Mouse (Mus musculus) urinary bladder, postnatal 36 days (tissue): ENCODE results near the gene Igsf3.

Experiments
- DNase-seq, 2 experiments: peaks; one replicate each; pipeline ENCODE4 v3.0.0; 2022; ENCODE audit warnings: low spot score in 2 of 2, mixed read lengths in 1 of 2

The Igsf3 gene

DNA sequence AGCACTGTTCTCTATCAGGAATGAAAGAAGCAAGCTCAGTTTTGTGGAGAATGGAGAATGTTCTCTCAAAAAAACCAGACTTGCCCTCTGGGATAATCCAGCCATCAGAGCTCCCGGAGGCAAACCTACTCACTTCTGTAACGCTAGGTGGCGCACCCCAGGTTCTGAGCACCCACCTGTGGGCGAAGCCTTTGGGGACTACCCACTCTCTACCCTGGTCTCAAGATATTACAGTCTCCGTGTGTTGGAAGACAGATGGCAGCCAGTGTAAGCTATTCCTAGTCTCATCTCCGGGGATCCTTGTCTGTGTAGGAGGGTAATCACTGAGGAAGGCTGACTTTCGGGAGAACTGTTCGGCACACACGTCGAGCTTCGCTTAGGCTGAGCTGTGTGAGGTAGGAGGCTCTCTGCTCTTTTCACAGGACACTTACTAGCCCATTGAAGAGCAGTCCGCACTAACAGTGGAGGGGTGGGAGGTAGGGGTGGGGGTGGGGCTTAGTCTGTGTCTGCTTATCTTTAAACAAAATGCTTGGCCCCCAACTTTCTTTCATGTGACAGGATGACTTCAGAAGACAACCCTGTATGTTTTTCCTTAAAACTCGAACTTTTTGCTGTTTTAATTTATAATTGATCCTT is 4.4 kb upstream of the Igsf3 start:
- peak; percentile 55 to 56 for DNase-seq

DNA sequence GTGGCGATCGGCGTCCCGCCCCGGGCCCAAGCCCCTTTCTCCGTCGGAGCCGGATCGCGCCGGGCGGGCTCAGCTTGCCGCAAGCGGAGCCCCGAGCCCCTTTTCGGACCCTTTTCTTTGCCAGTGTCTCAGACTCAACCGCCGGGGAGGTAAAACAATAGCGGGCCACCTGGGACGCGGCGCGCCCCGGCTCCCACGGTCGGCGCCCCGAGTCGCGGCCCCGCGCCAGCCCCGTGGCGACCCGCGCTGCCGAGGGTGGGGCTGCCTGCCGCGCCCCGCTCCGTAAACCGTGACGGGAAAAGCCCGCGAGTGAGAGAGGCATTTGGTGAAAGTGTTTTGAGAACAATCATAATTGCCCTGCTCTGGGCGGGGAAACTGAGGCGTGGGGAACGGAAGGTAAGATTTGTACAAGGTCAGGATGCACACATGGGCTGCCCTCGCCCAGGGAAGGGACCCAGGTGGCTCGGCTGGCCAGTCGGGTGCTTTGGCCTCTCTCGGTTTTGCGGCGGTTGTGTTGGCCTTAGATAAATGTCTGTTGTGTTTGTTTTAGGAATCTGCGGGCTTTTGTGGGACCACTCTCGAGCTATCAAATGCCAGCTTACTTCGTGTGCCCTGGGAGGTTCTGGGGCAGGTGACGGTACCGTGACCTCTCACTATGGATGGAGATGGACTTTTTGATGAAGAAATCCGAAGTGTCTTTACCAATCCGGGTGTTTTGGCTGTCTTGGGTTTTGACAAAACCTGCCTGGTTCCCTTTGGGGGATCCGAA is 557 bp downstream of the Igsf3 start:
- DNase-seq: no peak

DNA sequence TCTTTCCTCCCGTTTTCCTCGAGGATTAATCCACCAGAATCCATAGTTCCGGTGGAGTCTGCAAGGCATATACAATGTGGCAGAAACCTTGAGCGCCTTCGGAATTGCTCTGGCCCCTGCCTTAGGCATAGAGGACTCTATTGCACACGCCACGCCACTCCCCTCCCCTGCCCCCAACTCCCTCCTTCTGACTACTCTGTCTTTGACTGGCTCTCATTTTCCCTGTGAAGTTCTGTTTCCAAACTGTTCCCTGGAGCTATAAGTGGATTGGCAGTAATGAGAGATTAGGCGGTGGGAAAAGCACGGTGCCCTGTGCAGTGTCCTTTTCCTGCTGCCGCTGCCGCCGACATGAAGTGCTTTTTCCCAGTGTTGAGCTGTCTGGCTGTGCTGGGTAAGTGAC is 1.2 kb downstream of the Igsf3 start:
- no peak for DNase-seq

DNA sequence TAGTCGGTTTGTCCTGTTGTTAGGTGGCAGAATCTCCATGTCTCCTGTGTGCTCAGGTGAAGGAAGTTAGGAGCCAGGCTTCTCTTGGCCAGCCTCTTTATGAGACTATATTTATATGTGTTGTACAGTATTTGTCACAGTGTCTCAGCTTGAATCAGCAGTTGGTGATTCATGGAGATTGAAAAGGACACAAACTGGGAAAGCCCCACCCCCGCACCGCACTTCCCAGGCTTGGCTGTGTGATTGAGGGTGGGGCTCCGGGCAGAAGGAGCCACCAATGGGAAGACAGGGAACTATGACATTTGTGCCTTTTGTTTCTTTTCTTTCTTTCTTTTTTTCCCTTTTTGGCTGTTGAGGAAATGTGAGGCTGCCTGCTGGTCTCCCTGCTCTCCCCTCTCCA is 2.9 kb downstream of the Igsf3 start:
- DNase-seq: peak in 1 of 2 experiments; percentile 57

DNA sequence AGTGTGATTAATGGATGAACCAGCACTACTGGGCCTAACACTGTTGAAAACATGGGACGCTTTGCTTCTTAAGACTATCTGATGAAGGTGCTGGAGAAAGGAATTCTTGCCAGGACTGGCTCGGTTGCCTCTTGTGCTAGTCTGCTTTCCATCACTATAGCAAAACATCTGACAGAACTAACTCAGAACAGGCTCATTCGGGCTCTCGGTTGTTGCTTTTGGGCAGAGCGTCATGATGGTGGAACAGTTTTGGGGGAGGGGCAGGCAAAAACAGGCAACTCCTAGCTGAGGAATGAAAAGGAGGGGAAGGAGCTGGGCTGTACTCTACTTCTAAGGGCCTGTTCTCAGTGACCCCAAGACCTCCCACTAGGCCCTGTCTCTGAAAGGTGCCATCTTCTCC is 4.8 kb downstream of the Igsf3 start:
- no peak for DNase-seq

DNA sequence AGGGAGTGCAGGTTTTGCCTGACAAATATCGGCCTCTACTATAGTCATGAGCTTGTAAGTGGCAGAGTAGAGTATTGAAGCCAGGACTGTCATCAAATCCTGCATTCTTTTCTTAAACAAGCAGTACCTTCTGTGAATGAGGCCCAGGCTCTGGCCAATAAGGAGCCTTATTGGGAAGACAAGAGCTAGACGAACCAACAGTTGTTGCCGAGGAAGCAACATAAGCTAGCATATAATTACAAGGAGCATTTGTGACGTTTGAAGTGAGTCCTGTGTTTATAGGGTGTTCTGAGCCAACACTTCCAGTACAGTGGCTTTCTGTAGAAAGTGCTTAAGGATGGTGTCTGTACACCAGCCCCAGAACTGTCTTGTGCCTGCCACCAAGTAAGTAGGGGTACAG is 5.9 kb downstream of the Igsf3 start:
- DNase-seq: no peak

DNA sequence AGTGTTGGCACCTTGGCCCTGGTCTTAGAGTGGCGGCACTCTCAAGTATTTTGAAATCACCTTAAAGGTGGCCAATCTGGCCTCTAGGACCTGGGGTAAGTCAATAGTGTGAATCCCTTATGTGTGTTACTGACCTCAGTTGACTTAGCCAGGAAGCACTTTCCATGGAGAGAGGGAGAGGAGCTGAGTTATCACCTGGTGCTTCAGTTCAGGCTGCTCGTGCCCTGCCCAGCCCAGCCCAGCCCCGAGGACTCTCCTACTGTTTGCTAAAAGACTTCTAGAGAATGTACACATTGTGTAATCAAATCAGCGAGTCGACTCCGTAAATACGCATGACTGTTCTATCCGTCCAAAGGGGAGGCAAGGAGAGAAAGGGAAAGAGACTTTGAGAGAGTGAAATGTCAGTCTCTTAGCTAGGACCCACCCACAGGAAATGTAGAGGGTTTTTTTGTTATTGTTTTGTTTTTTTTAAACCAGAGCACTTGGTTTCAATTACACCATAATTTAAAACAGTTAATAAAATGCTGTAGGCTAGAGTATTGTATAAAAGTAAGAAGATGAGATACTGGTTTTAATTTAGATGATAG is 9.6 kb downstream of the Igsf3 start:
- DNase-seq: no peak

- DNase-seq: no peak
Measured at GRCm38 (mm10) chr3:101387849-101388248, 11.0 kb downstream of the Igsf3 start.

- no peak for DNase-seq
Measured at GRCm38 (mm10) chr3:101389566-101389965, 12.7 kb downstream of the Igsf3 start.

DNA sequence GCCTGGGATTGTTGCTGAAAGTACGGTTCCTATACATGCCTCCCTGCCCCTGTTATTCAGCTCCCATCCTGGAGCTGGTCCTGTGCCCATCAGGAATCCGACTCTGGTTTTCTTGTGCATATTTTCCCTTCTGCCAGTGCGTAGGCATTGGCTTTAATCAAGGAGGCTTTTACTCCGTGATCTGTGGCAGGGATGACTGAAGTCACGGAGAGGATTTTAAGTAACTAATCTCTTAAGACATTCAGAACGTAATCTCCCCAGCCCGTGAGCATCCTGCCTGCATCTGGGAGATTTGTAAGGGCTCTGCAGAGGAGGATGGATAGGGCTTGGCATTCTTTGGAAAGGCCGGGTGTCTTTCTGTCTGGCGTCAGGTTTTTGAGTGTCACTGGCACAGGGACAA is 13.6 kb downstream of the Igsf3 start:
- no peak for DNase-seq

DNA sequence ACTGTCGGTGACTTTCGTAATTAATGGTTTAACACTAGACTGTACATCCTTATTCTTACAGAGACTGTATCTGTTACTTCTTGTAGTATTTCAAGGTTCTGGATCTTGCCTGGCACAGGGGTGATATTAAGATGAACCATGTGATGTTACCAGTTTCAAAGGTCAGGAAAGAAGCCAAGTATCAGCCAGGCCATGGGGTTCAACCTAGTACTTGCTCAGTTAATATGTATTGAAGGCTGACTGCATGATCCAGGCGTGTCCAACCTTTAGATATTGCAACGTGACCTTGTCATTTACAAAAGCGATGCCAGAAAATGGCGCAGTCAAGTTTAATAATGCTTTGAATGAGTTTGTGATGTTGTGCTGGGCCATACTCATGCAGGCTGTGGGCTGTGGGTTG is 15.1 kb downstream of the Igsf3 start:
- DNase-seq: no peak

DNA sequence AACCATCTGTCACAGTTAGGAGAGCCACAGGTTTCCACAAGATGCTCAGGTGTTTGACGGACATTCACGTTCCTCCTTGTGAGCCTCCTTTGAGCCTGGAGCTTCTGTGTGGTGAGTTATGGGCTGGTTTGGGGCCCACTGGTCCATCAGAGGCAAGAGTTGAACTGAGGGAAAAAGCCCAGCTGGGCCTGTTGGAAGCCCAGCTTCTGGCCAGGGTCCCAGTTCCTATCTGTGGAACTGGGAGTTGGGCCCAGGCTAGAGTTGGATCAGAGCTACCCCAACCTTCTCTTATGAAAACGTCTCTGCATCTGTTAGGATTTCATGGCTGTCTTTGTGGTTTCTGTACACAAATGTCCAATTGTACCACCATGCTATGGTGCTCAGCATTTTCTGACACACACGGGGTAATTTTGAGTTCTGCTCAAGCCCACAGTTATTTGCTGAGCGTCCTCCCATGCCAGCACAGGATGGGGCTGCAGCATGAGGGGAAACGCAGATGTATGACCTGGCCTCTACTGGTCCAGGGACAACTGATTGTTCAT is 16.3 kb downstream of the Igsf3 start:
- DNase-seq: no peak

DNA sequence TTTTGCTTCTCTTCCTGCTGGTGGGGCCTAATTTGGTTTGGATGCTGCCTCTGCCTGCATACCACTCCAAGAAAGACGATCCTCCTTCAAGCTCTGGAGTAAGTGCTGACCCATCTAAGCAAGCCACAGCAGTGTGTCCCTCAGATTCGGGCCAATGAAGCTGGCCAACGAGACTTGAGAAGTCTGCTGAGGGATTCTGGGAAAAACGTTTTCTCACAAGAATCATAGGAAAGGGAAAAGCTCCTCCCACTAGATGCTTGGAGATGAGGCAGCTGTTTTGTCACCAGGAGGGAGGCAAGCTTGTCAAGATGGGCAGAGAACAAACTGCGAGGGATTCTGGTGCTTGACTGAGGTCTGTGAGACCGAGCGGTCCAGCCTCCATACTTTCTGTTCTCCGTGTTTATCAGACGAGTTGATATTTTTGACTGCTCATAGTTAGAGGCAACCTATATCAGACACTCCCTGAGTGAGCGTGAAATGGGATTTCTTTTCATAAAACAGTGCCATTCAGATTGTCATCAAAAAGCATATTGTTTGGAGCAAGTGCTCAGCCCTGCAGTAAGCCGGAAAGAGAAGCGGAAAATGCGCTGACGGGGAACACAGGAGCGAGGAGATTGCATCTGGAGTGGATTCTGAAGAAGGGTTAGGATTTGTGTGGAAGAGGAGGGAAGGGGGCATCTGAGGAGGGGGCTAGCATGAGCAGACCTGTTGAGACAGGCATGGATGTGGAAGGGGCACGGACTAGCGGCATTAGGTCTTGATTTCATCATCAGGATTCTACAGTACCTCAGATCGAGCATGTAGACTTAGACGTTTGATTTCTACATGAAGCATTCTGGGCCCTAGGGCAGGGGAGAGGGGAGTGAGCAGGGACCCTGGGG is 17.0 kb downstream of the Igsf3 start:
- DNase-seq: no peak

DNA sequence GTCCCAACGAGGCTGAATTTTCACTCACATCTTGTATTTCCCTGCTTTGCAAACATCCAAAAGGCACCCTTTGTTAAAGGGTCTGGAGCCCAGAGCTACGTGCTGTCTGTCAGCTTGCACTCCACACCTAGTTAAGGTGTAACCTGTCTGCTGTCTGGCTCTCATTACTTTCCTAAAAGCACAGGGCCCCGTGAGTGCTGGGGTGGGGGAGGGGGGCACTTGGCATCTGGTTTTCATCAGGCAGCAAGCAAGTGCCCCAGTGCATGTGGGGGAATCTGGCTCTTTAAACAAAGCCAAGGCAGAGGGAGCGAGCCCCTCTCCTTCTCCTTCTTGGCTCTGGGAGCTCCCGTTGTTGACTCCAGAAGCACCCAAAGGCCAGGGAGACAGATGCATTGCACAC is 18.5 kb downstream of the Igsf3 start:
- DNase-seq: no peak

DNA sequence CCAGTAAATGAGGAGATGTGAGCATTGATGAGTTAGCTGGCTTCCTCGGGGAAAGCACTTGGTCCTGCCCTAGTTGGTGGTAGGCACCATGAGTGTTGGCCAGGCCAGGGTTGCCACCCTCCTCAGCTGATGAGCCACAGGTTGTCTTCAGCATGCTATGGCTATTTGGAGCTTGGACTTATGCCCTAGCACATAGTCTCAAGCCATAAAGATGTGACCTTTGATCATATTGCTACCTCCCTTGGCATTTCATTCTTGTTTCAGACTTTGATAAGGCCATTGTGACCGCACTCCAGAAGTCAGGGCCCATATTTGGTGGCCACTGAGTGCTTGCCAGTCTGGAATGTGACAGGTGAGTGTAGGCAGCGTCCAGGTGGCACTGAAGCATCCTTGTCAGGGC is 19.2 kb downstream of the Igsf3 start:
- DNase-seq: no peak

DNA sequence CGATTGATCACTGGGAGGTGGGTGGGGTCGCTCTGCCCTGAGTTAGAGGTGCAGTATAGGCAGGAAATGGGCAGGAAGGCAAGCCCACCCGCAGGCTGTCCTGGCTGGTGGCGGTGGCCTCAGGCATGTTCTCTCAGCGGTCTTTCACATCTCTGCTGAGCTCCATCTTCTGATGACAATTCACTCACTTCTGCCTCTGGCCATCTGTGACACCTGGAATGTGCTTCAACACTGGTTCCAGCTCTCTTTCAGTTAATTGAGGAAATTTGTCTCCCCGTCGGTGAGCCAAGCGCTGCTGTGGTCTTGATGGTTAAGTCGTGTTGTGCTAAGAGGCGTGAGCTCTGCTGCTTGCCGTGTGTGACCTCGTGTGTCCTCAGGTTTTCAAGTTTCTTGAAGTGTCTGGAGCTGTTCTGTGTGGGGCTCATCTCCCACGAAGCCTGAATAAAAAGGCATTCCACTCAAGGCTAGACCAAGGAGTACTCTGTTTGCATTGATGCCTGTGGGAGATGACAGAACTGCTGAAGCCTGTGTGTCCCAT is 19.9 kb downstream of the Igsf3 start:
- no peak for DNase-seq

DNA sequence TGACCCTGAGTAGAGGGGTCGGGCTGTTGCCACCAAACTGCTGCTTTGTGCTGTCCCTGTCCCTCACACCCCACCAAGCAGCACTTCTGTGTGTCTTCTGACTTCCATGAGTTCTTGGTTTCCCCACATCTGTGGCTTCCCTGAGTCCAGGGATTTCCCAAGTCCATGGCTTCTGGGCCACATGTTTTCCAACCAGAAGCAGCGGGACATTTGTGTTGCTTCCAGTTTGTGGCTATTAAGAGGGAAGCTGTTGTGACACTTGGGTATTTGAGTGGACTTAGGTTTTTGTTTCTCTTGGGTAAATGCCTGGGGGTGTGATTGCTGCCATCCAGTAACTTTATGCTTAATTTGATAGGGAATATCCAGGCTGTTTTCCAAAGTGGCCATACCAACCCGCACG is 20.5 kb downstream of the Igsf3 start:
- DNase-seq: no peak

DNA sequence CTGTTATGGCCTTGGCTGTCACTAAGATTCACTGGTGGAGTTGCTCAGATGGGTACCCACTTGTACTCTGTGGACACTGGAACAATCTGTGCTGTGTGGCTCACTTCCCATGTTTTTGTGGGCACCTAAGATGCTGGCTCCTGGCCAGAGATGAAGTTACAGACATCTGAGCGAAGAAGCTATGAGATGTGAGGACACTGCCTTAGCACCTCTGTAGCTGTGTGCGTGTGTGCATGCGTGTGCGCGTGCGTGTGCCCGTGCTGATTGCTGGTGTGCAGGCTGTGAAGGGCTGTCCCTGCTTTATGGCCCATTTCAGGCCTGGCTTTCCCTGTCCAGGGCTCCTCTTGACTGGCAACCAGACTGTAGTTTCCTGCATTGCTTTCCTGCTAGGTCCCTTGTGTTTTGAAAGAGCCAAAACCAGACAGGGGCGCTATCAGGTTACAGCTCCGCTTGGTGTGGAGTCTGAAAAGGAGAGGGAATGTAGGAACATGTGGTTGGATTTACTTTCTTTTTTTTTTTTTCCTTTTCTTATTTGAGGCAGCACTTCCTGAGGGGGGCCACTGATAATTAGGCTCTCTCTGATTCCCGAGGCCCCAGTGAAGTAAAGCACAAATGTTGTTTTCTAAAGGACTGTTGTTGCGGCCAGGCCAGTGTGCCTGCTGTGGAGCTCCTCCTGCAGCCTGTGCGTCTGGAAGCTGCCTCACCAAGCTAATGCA is 21.3 kb downstream of the Igsf3 start:
- peak in 1 of 2 experiments; percentile 42 for DNase-seq

DNA sequence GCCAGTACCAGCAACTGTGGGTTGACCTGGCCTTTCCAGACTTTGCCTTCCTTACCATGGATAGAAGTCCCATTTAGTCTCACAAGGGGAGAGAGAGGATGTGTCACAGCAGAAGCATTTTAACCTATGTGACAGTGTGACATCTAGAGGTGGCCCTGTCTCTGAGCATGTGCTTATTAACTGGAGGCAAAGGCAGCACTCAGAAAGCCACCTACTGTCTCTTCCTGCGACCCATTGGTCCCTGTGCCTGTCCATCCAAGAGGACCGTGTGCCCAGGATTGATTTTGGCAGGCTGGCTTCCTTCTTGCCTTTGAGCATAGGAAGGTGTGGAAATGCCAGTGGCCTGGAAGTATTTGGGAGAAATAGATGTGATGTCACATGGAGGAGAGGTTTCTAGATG is 22.0 kb downstream of the Igsf3 start:
- DNase-seq: no peak

DNA sequence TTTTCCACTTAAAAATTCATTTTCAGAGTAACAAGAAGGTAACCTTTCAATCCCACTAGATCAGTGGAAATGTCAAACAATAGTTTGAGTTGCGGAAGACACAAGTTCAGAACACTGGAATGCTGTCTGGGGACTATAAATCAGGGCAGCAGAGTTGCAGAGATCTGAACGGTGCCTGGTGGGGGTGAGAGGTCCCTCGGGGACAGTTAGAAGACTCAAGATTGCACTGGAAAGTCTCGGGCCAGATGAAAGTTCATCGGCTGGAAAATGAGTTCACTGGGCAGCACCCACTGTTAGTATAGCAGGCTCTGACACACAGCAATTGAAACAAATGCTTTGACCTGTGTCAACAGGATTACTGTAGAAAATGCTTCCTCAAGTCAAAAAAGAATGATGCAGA is 24.6 kb downstream of the Igsf3 start:
- DNase-seq: no peak
